Mouse (Mus musculus) neural tube, embryonic 11.5 days (tissue): Measurements from ENCODE around the gene Zfp11. TPM values are rescaled to one million over a fixed set of nuclear protein-coding genes. Genes with fewer than 3 reads are reported as not detected.

Source experiments
- polyA plus RNA-seq: library from polyadenylated mRNA; unstranded; fragments of >200 nt; fragmentation: Nextera tagmentation; extraction: Ambion mirVana; gene quantifications from 2 replicates; pipeline ENCODE4 v1.2.1, GENCODE M21; 2014

Zfp11 gene
- polyA plus RNA-seq, 1 experiment from 2014 or later = 8.2 TPM

Other genes with a start within 250 kb of the Zfp11 start
- 48.2 and 49.1 TPM in 2 replicates for gene Sfswap, start 168.9 kb downstream of the Zfp11 start, polyA plus RNA-seq
- 3.5 and 3.8 TPM in 2 replicates for gene Mmp17, start 85.9 kb downstream of the Zfp11 start, polyA plus RNA-seq
- not detected in 2 replicates for gene Sept14, start 38.4 kb upstream of the Zfp11 start, polyA plus RNA-seq
- gene Mrps17, start 45.4 kb upstream of the Zfp11 start, polyA plus RNA-seq = 160 and 178 TPM in 2 replicates
- 73.7 and 73.8 TPM in 2 replicates for gene Nipsnap2, start 55.0 kb upstream of the Zfp11 start, polyA plus RNA-seq
- gene Psph, start 117.3 kb upstream of the Zfp11 start, polyA plus RNA-seq = 37.5 and 37.8 TPM in 2 replicates
- 44.0 and 48.5 TPM in 2 replicates for gene Sumf2, start 176.9 kb upstream of the Zfp11 start, polyA plus RNA-seq
- 988 and 1,013 TPM in 2 replicates for gene Chchd2, start 217.4 kb upstream of the Zfp11 start, polyA plus RNA-seq
- gene Zbed5, start 225.6 kb upstream of the Zfp11 start, polyA plus RNA-seq = 8.8 and 10.0 TPM in 2 replicates
- 0.24 TPM in 1 of 2 replicates, not detected in the other for gene Phkg1, start 228.4 kb upstream of the Zfp11 start, polyA plus RNA-seq
- 2.3 and 2.9 TPM in 2 replicates for gene Nupr1l, start 238.4 kb upstream of the Zfp11 start, polyA plus RNA-seq